Mouse (Mus musculus) retina, embryonic 14.5 days (tissue): ENCODE results near the gene Impdh2.

ENCODE experiments used
- DNase-seq: peaks from one replicate; pipeline ENCODE4 v3.0.0-alpha.2; 2015; ENCODE audit warnings: low spot score

The Impdh2 gene

DNA sequence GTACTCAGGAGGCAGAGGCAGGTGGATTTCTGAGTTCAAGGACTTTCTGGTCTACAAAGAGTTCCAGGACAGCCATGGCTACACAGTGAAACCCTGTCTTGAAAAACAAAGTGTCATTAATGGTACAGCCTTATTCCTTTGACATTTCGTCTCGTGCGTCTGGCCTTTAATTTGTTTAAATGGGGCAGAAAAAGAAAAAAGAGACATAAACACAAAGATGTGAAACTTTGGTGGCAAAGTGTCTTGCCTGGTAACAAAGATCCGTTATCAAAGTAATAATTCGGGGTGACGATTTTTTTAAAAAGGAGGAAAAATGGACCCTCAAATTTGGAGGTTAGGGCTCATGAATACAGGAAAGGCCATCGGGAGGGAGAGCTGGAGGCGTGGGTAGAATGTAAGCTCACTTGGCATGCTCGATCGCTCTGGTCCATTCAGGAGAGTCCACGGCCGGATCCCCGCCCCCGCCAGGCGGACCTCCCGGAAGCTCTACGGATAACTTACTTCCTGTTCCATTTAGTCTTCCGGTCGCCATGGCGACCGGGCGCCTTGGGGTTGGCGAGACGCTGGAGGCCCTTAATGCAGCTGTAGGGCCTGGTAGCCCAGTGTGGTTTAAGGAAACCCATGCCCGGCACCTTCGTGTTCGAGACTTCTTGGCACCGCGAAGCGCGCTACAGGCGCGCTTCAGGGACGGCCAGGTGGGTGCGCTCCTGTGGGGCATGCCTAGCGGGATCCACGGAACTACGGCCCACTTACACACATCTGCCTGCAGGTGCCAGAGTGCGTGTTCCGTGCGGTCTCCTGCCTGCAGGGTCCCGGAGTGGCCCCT, 9.5 kb downstream of the Impdh2 start, which contains the start of gene Dalrd3:
TSS of gene Dalrd3 (plus strand) at position 506 of the 826 bp plus-strand sequence.
- DNase-seq, result peak; percentile 94

DNA sequence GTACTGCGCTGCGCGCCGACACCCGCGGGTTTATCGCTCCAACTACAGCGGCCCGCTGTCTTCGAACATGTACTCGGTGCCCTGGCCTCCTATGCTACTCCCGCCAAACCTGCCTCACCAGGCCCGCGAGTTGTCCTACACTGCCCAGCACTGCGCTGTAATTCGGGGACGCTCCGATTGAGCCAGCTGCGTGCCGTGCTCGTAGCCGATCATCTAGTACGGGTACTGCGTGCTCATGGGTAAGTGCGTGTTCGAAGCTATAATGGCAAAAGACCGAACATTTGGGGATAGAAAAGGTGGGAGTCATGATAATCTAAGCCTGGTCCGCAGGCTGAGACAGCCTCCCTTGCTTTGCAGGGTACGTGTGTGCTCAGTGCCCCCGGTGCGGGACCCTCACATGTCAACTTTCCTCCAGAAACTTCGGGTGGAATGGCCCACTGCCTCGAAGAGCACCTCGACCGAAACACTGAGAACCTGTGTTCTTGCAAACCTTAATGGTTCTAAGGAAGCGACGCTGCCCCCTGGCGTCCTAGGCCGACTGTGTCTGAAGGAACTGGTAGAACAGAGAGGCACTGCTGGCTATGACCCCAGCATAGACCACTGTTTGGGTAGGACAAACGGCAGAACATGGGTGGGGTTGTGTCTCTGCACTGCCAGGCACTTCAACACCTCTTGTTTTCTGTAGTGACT, 10.3 kb downstream of the Impdh2 start:
- DNase-seq, result peak; percentile 87

DNA sequence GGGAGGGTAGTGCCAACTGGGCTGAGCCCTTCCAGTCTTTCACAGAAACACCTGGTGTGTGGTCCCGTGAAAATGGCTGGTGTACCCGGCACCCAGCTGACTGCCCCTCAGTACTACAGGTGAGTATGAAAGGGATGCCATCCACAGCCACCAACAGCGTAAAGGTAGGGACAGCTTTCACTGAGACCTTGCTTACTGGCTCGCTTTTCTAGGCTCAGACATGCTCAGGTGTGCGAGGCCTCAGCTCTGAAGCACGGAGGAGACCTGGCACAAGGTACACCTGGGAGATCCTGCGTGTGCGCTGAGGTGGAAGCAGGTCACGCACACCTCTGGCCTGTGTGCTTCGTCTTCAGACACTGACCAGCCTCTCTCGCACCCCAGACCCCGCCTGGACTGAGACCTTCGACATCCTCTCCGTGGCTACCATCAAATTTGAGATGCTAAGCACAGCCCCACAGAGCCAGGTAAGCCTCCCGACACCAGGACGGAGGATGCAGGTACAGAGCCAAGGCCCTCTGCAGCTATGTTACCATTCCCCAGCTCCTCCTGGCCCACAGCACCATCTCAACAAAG, 11.4 kb downstream of the Impdh2 start:
- DNase-seq, result no peak

DNA sequence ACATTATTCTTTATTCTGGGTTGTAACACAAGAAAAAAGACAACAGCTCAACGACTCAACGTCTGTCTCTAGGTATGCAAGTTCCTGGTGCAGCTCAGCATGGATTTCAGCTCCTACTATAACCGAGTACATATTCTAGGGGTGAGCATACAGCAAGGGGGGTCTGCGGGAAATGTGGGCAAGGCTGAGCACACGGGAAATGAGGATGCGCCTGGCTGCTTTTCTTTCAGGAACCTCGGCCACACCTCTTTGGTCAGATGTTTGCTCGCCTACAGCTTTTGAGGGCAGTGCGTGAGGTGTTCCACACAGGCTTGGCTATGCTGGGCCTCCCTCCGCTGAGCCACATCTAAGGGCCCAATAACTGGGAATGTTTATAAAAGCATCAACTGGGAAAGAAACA, 12.2 kb downstream of the Impdh2 start:
- no peak for DNase-seq

DNA sequence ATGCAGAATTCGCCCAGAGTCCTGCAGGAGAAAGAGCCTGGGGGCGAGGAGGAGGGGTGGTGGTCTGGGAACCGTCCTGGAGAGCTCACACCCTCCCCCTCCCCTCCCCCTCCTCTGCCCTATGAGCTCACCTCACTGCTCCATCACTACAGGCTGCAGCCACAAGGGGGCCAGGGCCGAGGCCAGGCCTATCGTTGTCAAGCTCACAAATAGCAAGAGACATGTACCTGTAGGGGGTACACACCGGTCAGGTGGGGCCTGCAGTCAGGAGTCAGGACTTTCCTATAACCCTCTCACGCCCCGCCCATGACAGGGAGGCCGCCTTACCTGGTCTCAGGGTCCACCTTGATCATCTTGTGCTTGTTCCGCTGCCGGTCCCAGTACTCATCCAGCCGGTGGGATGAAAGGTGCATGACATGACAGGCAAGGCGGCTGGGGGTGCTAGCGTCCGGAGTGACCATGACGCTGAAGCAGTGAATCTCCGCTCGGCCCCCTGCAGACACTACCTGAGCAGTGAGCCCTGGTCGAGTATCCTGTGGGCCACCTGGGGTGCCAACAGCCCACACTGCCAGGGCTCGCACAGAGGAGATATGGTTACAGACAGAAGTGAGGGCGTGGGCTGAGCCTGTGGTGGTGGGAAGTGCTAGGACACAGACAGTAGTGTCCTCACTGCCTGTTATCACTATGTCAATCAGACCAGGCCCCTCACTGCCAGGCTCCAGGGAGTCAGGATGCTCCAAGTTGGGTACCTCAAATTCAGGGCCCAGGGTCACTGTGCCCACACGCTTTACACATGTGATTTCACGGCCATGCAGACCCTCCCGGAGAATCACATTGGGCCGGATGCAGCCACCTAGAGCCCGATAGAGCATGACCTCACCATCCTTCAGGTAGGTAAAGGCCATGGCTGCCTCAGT, 13.9 kb downstream of the Impdh2 start:
- DNase-seq, result peak; percentile 84

DNA sequence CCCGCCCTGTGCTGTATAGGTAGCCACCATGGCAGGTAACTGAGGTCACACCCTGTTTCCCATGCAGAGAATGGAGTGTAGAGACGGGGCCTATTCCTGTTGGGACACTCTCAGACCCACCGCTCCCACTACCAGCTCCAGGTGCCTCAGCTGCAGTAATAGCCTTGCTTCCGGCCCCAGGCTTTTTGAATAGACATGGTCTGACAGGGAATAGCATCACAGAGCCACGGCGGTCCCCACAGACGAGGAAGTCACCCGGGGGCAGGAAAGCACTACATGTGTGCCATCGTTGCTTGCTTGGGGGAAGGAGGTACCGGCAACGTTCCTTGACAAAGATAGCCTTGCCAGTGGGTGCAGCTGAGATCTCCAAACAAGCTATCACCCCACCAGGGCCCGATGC, 14.8 kb downstream of the Impdh2 start:
- DNase-seq, result no peak

DNA sequence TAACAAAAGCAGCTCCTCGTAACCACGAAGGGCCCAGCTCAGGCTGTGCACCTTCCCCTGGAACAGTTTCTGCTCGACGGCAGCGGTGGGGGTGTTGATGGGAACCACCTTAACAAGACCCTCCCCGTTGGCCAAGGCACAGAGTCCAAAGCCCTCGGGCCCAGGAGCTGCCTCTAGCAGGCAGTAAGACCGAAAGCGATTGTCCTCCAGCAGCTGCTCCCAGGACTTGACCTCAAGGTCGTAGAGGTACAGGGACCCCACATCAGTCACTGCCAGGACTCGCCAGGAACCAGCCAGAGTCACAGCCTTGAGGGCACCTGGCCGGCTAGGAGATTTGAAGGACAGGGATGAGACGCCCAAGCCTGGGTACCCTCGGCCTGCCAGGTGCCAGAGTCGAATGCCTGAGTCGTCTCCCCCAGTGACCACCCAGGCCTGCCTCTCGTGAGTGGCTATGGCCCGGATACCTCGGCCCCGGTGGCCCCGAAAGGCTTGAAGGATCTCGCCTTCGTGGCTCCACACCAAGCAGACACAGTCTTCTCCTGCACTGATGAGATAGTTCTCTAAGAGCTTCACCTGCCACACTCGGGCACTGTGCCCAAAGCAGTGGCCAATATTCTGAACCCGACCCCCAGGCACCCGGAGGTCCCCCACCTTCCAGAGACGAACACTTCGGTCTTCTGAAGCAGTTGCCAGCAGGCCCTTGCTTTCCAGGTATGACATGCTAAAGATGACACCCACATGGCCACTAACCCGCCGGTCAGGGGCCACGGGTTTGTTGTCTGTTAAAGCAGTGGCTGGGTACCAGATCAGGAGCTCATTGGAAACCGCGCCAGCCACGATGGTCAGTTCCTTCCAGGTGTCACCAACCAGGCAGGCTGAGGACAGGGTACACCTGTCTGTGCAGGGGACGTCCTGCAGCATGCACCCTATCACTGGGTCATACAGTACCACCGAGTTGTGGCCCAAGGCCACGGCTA, 15.5 kb downstream of the Impdh2 start:
- no peak for DNase-seq

DNA sequence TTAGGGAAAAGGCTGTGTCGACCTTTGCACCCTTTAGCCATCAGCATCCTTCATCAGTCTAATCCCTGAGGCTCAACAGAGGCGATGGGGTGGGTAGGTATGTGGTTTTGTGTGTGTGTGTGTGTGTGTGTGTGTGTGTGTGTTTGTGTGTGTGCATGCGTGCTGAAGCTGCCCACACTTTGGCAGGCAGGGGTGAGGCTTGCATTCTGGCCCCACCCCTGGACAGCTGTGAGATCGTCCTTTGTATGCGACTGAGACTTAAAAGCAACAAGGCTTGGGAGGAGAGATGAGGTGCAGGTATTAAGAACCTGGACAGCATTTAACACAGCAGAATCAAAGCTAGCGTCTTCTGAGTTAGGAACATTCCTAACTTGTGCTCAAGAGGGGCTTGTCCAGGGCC, 16.9 kb downstream of the Impdh2 start:
- DNase-seq, result no peak

DNA sequence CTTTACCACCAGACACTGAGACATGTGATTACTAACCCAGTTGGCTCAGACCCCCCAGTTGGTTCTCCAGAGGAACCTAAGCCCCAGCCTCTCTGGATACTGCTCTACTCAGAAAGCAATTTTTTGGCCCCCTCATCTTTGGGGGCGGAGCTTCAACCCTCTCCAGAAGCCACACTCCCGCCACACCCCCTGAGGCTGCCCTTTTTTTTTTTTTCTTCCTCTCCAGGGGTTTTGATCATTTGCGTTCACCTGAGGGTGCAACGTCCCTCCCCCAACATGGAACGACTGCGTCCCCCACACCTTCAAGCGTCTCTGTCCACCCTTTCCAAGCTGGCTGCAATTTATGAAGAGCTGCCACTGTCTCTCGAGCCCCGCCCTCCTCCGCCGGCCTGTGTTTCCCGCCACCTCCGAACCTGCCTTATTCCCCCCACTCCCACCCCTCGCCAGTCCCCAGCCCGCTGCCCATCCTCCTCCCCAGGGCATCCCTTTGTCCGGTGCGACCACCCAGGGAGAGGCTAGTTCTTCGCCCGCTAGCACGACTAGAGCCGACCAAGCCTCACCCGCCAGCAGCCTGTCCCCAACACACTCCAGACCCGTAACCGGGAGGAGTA, 18.0 kb downstream of the Impdh2 start:
- peak; percentile 65 for DNase-seq

DNA sequence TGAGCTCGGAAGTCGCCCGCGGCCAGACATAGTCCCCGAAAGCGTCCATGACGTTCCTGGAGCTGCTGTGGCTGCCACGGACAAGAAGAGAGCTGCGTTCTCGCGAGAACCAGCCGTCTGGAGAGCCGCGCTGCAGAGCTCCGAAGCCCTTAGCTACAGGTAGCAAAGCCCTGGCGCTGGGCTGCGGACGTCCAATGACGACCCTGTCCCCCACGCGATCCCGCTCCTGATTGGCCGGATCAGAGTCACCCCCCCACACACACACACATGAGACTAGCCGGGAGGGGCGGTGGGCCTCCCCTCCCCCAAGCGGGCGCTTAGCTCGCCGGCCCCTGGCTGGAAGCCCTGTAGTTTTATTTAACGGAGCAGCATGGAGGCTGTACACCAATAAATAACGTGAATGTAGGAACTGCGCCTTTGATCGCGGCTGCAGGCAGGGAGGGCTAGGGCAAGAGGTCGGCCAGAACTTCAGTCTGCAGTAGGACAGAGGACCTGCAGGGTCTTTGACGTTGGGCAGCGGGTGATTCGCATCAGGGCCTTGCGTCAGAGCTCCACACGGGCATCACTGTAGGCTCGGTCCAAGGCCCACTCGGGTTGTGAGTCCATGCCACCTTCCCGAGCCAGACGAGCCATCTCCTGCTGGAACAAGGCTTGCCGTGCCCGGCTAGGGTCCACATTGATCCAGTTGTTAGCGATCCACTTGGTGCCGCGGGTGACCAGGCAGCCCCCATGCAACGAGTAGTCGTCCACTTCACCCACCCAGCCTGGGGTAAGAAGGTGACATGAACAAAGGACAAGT, 18.7 kb downstream of the Impdh2 start, which contains the start of gene Wdr6:
TSS of gene Wdr6 (minus strand) at position 195 of the 799 bp plus-strand sequence.
- peak; percentile 95 for DNase-seq

DNA sequence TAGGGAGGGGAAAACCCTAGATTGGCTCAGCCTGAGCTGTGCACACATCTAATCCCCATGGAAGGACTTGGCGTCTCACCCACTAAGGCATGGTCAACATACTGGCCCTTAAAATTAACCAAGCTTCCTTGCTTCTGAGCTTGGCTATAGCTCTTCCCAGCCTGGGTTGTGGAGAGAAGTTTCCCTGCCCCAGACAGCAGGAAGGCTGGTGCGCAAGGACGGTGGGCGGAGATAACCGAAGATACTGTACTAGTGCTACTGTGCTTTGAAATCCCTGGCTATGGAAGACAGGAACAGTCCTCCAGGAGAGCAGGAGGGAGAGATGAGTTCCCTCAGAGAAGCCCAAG, 19.2 kb downstream of the Impdh2 start:
- DNase-seq, result no peak

DNA sequence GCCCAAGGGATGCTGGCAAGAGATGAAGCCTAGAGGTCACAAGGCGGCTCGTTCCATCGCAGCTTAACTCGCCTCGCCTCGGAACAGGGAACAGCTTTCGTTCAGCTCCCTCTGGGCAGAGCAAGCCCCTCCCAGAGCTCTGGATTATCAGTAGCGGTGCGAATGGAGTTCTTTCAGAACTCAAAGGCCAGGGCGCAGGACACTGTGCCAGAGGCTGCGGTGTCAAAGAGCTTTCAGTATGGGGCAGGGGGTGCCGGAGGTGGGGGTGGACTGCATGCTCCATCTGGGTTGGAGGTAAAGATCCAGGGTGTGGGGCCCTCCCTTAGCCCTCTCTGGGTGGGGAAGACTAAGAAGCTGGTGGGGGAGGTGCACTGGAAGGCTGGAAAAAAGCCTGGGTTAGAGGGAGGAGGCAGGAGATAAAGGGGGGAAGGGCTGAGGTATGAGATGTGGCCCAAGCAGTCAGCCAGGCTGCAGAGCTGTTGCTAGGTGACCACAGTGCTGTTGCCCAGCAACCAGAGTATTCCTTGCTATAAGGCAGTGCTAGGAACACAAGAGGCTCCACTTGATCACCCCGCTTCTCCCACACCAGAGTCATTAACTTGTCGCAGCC, 27.6 kb downstream of the Impdh2 start:
- DNase-seq, result peak; percentile 96

DNA sequence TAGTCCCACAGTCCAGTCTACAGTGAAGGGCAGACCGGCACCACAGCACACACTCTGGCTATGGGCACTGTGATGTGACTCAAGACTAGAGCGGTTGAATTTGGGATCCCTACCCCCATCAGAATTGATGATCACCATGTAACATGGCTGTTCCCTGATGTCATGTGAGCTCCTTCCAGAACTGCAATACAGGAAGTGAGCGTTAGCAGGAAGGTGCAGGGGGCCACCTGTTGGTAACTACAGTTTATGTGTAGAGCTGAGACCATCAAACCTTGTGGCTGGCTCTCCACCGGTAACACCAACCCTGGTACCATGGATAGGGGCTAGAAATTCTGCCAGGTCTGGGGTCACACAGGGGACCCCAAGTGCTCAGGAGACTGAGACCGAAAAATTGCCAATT, 29.1 kb downstream of the Impdh2 start:
- no peak for DNase-seq

DNA sequence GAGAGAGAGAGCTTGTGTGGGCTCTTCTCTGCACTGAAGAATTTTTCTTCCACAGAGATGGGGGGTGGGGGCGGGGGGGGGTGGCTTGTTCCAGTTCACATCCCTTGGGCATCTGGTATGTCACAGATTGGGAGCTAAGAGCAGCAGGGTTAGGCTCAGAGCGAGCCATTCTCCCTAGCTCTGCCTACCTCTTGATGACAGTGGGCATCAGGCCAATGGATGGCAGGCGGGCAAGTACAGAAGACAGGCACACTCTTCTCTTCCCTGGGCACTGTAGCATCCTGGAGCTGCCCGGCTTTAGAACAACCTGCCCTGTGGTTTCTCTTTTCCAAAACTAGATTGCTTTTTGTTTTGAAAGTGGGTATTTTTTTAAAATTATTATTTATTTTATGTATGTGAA, 31.4 kb downstream of the Impdh2 start:
- no peak for DNase-seq

DNA sequence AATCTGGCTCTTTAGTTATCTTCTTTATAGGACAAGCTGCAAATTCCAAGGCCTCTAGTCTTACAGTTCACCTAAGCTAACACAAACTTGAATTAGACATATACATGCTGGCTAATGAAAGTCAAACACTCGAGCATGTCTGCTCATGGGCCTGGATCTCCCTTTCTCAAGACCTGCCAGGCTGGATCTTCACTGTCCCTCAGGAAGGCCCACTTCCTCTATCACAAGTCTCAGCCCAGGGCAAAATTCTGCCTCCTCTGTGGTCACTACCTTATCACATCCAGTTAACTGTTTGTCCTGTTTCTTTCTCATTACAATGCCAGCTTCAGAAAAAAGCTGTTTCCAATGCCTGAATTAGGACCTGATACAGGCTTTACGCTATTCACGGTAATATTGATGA, 34.3 kb downstream of the Impdh2 start:
- no peak for DNase-seq

DNA sequence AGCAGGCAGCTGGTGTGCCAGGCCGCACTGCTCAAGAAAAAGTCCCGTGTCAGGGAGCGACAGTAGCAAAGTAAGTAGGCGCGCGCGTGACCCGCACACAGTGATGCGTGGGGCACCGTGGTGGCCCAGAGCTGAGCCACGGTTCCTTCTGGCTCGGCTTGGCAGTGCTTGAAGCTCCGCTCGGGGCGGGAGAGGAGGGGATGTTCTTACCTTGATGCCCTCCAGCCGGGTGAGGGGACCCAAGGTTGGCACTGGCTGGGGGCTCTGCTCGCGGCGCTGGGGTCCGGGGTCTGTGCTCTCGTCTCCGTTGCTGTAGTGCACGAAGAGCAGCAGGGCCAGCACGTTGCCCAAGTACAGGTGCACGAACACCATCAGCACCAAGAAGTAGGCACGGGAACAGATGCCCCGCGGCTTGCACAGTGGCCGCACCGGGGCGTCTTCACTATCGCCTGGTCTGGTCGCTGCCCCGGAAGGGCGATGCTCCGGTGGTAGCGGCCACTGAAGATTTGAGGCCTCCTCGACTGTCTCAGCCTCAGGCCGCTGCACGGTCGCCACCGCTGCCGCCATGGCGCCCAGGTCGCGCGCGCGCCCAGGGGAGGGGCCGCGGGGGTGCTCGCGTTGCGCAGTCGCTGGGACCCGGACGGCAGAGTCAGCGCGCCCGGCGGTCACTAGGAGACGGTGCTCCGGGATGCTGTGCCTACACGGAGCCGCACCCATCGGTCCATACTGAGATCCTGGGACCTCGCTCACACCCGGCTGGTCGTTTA, 37.1 kb downstream of the Impdh2 start, which contains the start of gene P4htm:
TSS of gene P4htm (minus strand) at position 670 of the 767 bp plus-strand sequence.
- peak; percentile 79 for DNase-seq

DNA sequence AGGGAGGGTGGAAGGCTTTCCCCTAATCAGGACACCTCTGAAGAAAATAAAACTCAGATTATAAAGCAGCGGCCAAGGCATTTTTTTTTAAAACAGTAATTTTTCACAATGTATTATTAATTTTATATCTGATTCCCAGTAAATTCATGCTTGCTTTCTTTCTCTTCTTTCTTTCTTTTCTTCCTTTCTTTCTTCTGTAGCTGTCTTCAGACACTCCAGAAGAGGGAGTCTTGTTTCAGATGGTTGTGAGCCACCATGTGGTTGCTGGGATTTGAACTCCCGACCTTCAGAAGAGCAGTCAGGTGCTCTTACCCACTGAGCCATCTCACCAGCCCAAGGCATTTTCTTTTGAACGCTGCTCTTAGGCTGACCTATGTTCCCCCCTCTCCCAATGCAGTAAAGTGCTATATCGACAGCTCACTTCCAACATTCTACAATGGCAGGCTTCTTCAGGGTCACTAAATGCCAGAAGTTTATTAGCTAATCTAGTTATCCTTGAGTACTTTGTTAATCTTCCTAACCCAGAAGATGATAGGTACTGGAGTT, 39.0 kb downstream of the Impdh2 start:
- DNase-seq, result no peak

DNA sequence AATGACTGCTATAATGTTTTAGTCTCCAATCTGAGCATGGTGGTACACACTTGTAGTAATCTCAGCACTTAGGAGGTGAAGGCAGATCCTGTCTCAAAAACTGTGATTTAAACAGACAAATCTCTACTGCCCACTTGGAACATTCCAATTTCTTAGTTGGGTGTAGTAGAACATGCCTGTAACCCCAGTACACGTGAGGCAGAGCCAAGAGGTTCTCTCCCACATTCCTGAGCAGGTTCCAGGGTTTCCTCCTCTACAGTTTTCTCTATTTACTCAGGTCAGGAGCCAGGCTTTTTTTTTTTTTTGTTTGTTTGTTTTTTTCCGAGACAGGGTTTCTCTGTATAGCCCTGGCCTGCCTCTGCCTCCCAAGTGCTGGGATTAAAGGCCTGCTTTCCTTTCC, 39.9 kb downstream of the Impdh2 start:
- no peak for DNase-seq
